Mouse (Mus musculus) heart, adult 2 months (tissue): Measurements from ENCODE around the gene Olfr1123. TPM values are rescaled to one million over a fixed set of nuclear protein-coding genes. Genes with fewer than 3 reads are reported as not detected.
"Not testable (repeated sequence)": the region's sequence is repeated elsewhere in the genome, so short reads cannot be mapped to it uniquely, and the experiment has no call there.

Experiments used
- DNase-seq, 2 experiments: peaks; one replicate each; pipeline ENCODE4 v3.0.0; 2021
- H3K27ac ChIP-seq: fragments of 200-600 bp; 2 replicates; pipeline ENCODE4 v1.8.1; 2022
- H3K27me3 ChIP-seq: fragments of 200-500 bp; 2 replicates; pipeline ENCODE4 v1.6.1; 2012; ENCODE audit warnings: mild to moderate bottlenecking, low read length, inconsistent platforms, mixed read lengths; ENCODE audit not compliant: control insufficient read depth, insufficient read depth
- H3K36me3 ChIP-seq: fragments of 200-500 bp; 2 replicates; pipeline ENCODE4 v1.6.1; 2012; ENCODE audit warnings: low read length, inconsistent platforms; ENCODE audit not compliant: control insufficient read depth, insufficient read depth
- H3K4me1 ChIP-seq: fragments of 200-500 bp; 2 replicates; pipeline ENCODE4 v1.6.1; 2011; ENCODE audit warnings: low read length; ENCODE audit not compliant: control insufficient read depth, insufficient read depth
- H3K4me3 ChIP-seq: fragments of 200-600 bp; 2 replicates; pipeline ENCODE4 v1.8.1; 2022
- H3K79me2 ChIP-seq: fragments of 200-500 bp; replicated peaks from 2 replicates; pipeline ENCODE4 v1.6.1; 2012; ENCODE audit warnings: mild to moderate bottlenecking, inconsistent platforms, low read length, moderate library complexity, mixed read lengths; ENCODE audit not compliant: control insufficient read depth, insufficient read depth
- H3K9ac ChIP-seq: fragments of 200-500 bp; 2 replicates; pipeline ENCODE4 v1.6.1; 2012; ENCODE audit warnings: low read depth, mild to moderate bottlenecking, control low read depth, inconsistent platforms, low read length, mixed read lengths
- CTCF ChIP-seq: fragments of 200-600 bp; IDR thresholded peaks from 2 replicates; pipeline ENCODE4 v1.8.1; 2022; ENCODE audit warnings: antibody characterized with exemption, mild to moderate bottlenecking, moderate library complexity
- EP300 ChIP-seq: fragments of 200-500 bp; IDR thresholded peaks from 2 replicates; pipeline ENCODE4 v1.6.1; 2011; ENCODE audit warnings: low read depth, low read length, control low read depth; ENCODE audit not compliant: insufficient read depth
- POLR2A ChIP-seq: fragments of 200-500 bp; IDR thresholded peaks from 2 replicates; pipeline ENCODE4 v1.6.1; 2011; ENCODE audit warnings: mild to moderate bottlenecking, low read depth, low read length, control low read depth; ENCODE audit not compliant: insufficient read depth
- WGBS: fragments of 180-500 bp; shearing (Covaris S2); methylation state at CpG from one replicate; pipeline ENCODE4 v1.1.7; 2018; 5-methylcytosine and 5-hydroxymethylcytosine counted together
- intact Hi-C: fragments of 180-260 bp; cut with DNase I; formaldehyde crosslinking; loops from one replicate; pipeline ENCODE4 v1.15.1; 2025
- long read RNA-seq: library from polyadenylated mRNA; stranded (forward); transcript quantifications from one replicate; pipeline ENCODE4 v2.0.0, GENCODE M21; 2021
- polyA plus RNA-seq: library from polyadenylated mRNA; depleted of rRNA; stranded (reverse); fragments of >200 nt; gene quantifications from 2 replicates; pipeline ENCODE4 v1.2.3, GENCODE M21; 2012; rRNA removed
- total RNA-seq, 2 experiments: library from RNA; stranded (reverse); gene quantifications; 2 replicates each; pipeline ENCODE4 v1.2.3; 2021

The Olfr1123 gene
- total RNA-seq = not detected
- polyA plus RNA-seq = not detected in 2 replicates
- long read RNA-seq = 0 reads

- H3K79me2 ChIP-seq = no peaks in the 10 kb centered on the region
- no peaks in the 10 kb centered on the region for H3K27me3 ChIP-seq
- no peaks in the 10 kb centered on the region for H3K36me3 ChIP-seq
- H3K27ac ChIP-seq = no peak within 1 kb of the TSS
- WGBS = 86% methylated on average over 1 of the region's 1 CpGs
- H3K9ac ChIP-seq = no peak within 1 kb of the TSS
- no peak within 1 kb of the TSS for H3K4me3 ChIP-seq
- no peak for TF ChIP-seq POLR2A
- TF ChIP-seq CTCF = no peak
- no peak for TF ChIP-seq EP300
- DNase-seq = no peak
- intact Hi-C loops = no loop called here
- H3K4me1 ChIP-seq = no peaks in the 10 kb centered on the region
Observed at GRCm38 (mm10) chr2:87416335-87416734, at the start of gene Olfr1123. TSS of gene Olfr1123 (plus strand) at chr2:87416635.

DNA sequence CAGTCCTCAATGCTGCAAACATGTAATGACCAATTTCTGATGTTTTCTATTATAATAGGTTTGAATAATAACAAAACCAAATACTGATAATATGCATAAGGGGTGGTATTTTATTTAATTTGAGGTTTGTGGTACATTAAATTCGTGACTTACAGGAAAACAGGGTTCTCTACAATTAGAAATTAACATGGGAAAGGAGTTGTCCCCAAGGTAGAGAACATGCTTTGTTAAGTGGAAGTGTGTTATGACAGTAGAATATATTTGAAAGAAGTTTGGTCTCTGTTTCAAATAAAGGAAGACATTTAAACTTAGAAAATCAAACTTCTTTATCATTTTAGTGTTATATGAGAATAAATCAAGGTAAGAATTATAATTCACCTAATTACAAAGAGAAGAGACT lies 46.8 kb upstream of the Olfr1123 start, which contains the start of gene Olfr1121:
Gene Olfr1121 (plus strand): TSS at position 301 of the 400 bp plus-strand sequence.
- intact Hi-C loops = no loop called here
- no peaks in the 10 kb centered on the region for H3K4me1 ChIP-seq

GRCm38 (mm10) chr2:87371726-87372125 lies 44.7 kb upstream of the Olfr1123 start:
- Histone ChIP-seq H3K4me1 (no peaks in the 10 kb centered on the region), H3K36me3 (no peaks in the 10 kb centered on the region), H3K27me3 (no peaks in the 10 kb centered on the region), H3K4me3 (no peak overlapping the region), H3K9ac (no peak overlapping the region), H3K27ac (no peak overlapping the region), H3K79me2 (no peaks in the 10 kb centered on the region)
- WGBS = 64% methylated on average over 4 of the region's 4 CpGs
- TF ChIP-seq CTCF (no peak), POLR2A (no peak), EP300 (no peak)
- DNase-seq = no peak
- intact Hi-C loops = no loop called here

More for the DNA sequence above, 46.8 kb upstream of the Olfr1123 start, which contains the start of gene Olfr1121:
- WGBS = 32% methylated on average over 1 of the region's 1 CpGs
- TF ChIP-seq CTCF = no peak
- TF ChIP-seq EP300 = no peak
- TF ChIP-seq POLR2A = no peak
- no peak within 1 kb of the TSS for H3K27ac ChIP-seq
- H3K79me2 ChIP-seq = no peaks in the 10 kb centered on the region
- H3K27me3 ChIP-seq = no peaks in the 10 kb centered on the region
- no peak for DNase-seq
- no peaks in the 10 kb centered on the region for H3K36me3 ChIP-seq
- no peak within 1 kb of the TSS for H3K9ac ChIP-seq
- no peak within 1 kb of the TSS for H3K4me3 ChIP-seq

GRCm38 (mm10) chr2:87383935-87384334 lies 32.5 kb upstream of the Olfr1123 start:
- no peak for TF ChIP-seq EP300
- no peak for TF ChIP-seq CTCF
- TF ChIP-seq POLR2A = no peak
- Histone ChIP-seq H3K27ac (no peak overlapping the region), H3K36me3 (no peaks in the 10 kb centered on the region), H3K9ac (no peak overlapping the region), H3K27me3 (no peaks in the 10 kb centered on the region), H3K79me2 (no peaks in the 10 kb centered on the region), H3K4me1 (no peaks in the 10 kb centered on the region), H3K4me3 (no peak overlapping the region)
- WGBS = 30% methylated on average over 2 of the region's 2 CpGs
- intact Hi-C loops = no loop called here
- DNase-seq = no peak

- no peak for DNase-seq
- WGBS = 77% methylated on average over 2 of the region's 2 CpGs
- intact Hi-C loops = no loop called here
- Histone ChIP-seq H3K36me3 (no peaks in the 10 kb centered on the region), H3K79me2 (no peaks in the 10 kb centered on the region), H3K4me1 (no peaks in the 10 kb centered on the region), H3K27me3 (no peaks in the 10 kb centered on the region), H3K27ac (no peak within 1 kb of the TSS), H3K9ac (no peak within 1 kb of the TSS), H3K4me3 (no peak within 1 kb of the TSS)
- TF ChIP-seq POLR2A = no peak
Observed at GRCm38 (mm10) chr2:87385549-87385948, 30.9 kb upstream of the Olfr1123 start, which contains the start of gene Olfr1122. TSS of gene Olfr1122 (plus strand) at chr2:87385849.

GRCm38 (mm10) chr2:87393605-87394004 lies 22.8 kb upstream of the Olfr1123 start:
- H3K36me3 ChIP-seq, intact Hi-C loops, H3K79me2 ChIP-seq, H3K4me3 ChIP-seq, DNase-seq, H3K27ac ChIP-seq, H3K27me3 ChIP-seq, H3K9ac ChIP-seq, H3K4me1 ChIP-seq: not testable (repeated sequence)
- WGBS = 81% methylated on average over 5 of the region's 5 CpGs

DNA sequence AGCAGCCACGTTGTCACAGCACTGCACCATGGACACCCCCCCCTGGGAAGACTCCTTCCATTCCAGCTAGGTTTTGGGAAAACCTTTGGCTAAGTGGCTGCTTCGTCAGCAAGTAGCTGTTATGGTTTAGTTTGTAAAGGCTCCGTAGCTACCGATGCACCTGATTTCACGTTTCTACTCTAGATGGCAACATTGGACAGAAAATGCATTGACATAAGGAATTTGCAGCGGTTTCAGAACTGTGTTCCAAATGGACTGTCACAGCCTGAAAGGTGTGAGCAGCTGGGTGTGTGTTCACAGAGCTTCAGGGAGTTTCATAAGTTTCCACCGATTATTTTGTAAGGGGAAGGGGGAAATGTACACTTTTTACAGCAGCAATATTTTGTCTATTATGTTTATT lies 21.7 kb upstream of the Olfr1123 start:
- H3K9ac ChIP-seq, H3K36me3 ChIP-seq, DNase-seq, H3K4me3 ChIP-seq, H3K27ac ChIP-seq, H3K79me2 ChIP-seq, H3K4me1 ChIP-seq, H3K27me3 ChIP-seq, intact Hi-C loops: not testable (repeated sequence)
- TF ChIP-seq CTCF = peak; percentile 31
- 70% methylated on average over 7 of the region's 7 CpGs for WGBS
